Mouse (Mus musculus): Measurements from ENCODE around the gene Atl1. TPM values are rescaled to one million over a fixed set of nuclear protein-coding genes. Genes with fewer than 3 reads are reported as not detected.

Gene Atl1
- total and polyA plus RNA-seq, 3 experiments = 0.55 to 2.7 (median 1.6) TPM

- no peaks in the 10 kb centered on the region for H3K9me3 ChIP-seq (replicated peaks)
- peak within 1 kb of the TSS; percentile 83 for H3K4me3 ChIP-seq (ENCODE audit: low read depth, low read length)
- peak; percentile 40; the same call in 1 of the 2 replicates for ATAC-seq (ENCODE audit: extremely low read depth, insufficient number of reproducible peaks, low FRiP score, poor library complexity, severe bottlenecking)
- peaks cover 8% of the 10 kb centered on the region for H3K27me3 ChIP-seq (ENCODE audit: insufficient read depth, low read length)
- peaks cover 25% of the 10 kb centered on the region for H3K36me3 ChIP-seq (replicated peaks)
- TF ChIP-seq CTCF (IDR thresholded peaks at IDR 0.05; ENCODE audit: low read depth, low read length) (no peak), GATA2 (IDR thresholded peaks at IDR 0.05; ENCODE audit: borderline replicate concordance, low read depth, low read length) (no peak), TAL1 (conservative IDR thresholded peaks at IDR 0.05; ENCODE audit: low read depth, low read length) (no peak), POLR2AphosphoS5 (IDR thresholded peaks at IDR 0.05; ENCODE audit: insufficient replicate concordance, low read depth, low read length) (no peak), GATA1 (IDR thresholded peaks at IDR 0.05; ENCODE audit: borderline replicate concordance, low read length) (no peak)
- DNase-seq (ENCODE audit: low spot score) = peak; percentile 93
- peaks cover 37% of the 10 kb centered on the region for H3K4me1 ChIP-seq (ENCODE audit: insufficient read depth, low read depth, low read length)
Observed at GRCm38 (mm10) chr12:69986786-69987497, 94.5 kb downstream of the Atl1 start, which contains the start of gene Sav1. Sav1 (minus strand) TSS chr12:69987002.

GRCm38 (mm10) chr12:69995382-69995781 is 103.0 kb downstream of the Atl1 start:
- Histone ChIP-seq H3K36me3 (replicated peaks) (no peaks in the 10 kb centered on the region), H3K9me3 (replicated peaks) (peaks cover 4% of the 10 kb centered on the region; the same call in 1 of the 2 replicates), H3K4me3 (ENCODE audit: low read depth, low read length) (no peak overlapping the region), H3K4me1 (ENCODE audit: insufficient read depth, low read depth, low read length) (peaks cover 2% of the 10 kb centered on the region; the same call in 1 of the 2 replicates), H3K27me3 (ENCODE audit: insufficient read depth, low read length) (peaks cover 33% of the 10 kb centered on the region)
- TF ChIP-seq GATA1 (IDR thresholded peaks at IDR 0.05; ENCODE audit: borderline replicate concordance, low read length) (no peak), CTCF (IDR thresholded peaks at IDR 0.05; ENCODE audit: low read depth, low read length) (no peak), POLR2AphosphoS5 (IDR thresholded peaks at IDR 0.05; ENCODE audit: insufficient replicate concordance, low read depth, low read length) (no peak), TAL1 (conservative IDR thresholded peaks at IDR 0.05; ENCODE audit: low read depth, low read length) (no peak), GATA2 (IDR thresholded peaks at IDR 0.05; ENCODE audit: borderline replicate concordance, low read depth, low read length) (no peak)
- ATAC-seq (ENCODE audit: extremely low read depth, insufficient number of reproducible peaks, low FRiP score, poor library complexity, severe bottlenecking) = no peak
- DNase-seq (ENCODE audit: low spot score) = no peak

GRCm38 (mm10) chr12:69998186-69998983 is 106.0 kb downstream of the Atl1 start:
- H3K36me3 ChIP-seq (replicated peaks) = no peaks in the 10 kb centered on the region
- peaks cover 4% of the 10 kb centered on the region; the same call in 1 of the 2 replicates for H3K9me3 ChIP-seq (replicated peaks)
- H3K27me3 ChIP-seq (ENCODE audit: insufficient read depth, low read length) = peaks cover 27% of the 10 kb centered on the region
- no peak for TF ChIP-seq POLR2AphosphoS5 (IDR thresholded peaks at IDR 0.05; ENCODE audit: insufficient replicate concordance, low read depth, low read length)
- no peak for TF ChIP-seq GATA1 (IDR thresholded peaks at IDR 0.05; ENCODE audit: borderline replicate concordance, low read length)
- TF ChIP-seq TAL1 (conservative IDR thresholded peaks at IDR 0.05; ENCODE audit: low read depth, low read length) = no peak
- TF ChIP-seq GATA2 (IDR thresholded peaks at IDR 0.05; ENCODE audit: borderline replicate concordance, low read depth, low read length) = no peak
- no peak for TF ChIP-seq CTCF (IDR thresholded peaks at IDR 0.05; ENCODE audit: low read depth, low read length)
- ATAC-seq (ENCODE audit: extremely low read depth, insufficient number of reproducible peaks, low FRiP score, poor library complexity, severe bottlenecking) (no peak), DNase-seq (ENCODE audit: low spot score) (no peak)
- no peaks in the 10 kb centered on the region for H3K4me1 ChIP-seq (ENCODE audit: insufficient read depth, low read depth, low read length)
- H3K4me3 ChIP-seq (ENCODE audit: low read depth, low read length) = no peak overlapping the region

GRCm38 (mm10) chr12:70005103-70005502 is 112.7 kb downstream of the Atl1 start:
- H3K9me3 ChIP-seq (replicated peaks) = no peaks in the 10 kb centered on the region
- no peaks in the 10 kb centered on the region; the same call in 1 of the 2 replicates for H3K4me1 ChIP-seq (ENCODE audit: insufficient read depth, low read depth, low read length)
- H3K27me3 ChIP-seq (ENCODE audit: insufficient read depth, low read length) = peaks cover 16% of the 10 kb centered on the region
- peaks cover 1% of the 10 kb centered on the region for H3K36me3 ChIP-seq (replicated peaks)
- no peak overlapping the region for H3K4me3 ChIP-seq (ENCODE audit: low read depth, low read length)
- ATAC-seq (ENCODE audit: extremely low read depth, insufficient number of reproducible peaks, low FRiP score, poor library complexity, severe bottlenecking) (no peak), DNase-seq (ENCODE audit: low spot score) (no peak)
- TF ChIP-seq POLR2AphosphoS5 (IDR thresholded peaks at IDR 0.05; ENCODE audit: insufficient replicate concordance, low read depth, low read length) = no peak
- TF ChIP-seq TAL1 (conservative IDR thresholded peaks at IDR 0.05; ENCODE audit: low read depth, low read length) = no peak
- TF ChIP-seq CTCF (IDR thresholded peaks at IDR 0.05; ENCODE audit: low read depth, low read length) = no peak

- Histone ChIP-seq H3K4me3 (ENCODE audit: low read depth, low read length) (no peak overlapping the region), H3K27me3 (ENCODE audit: insufficient read depth, low read length) (peaks cover 5% of the 10 kb centered on the region; the same call in 1 of the 2 replicates), H3K4me1 (ENCODE audit: insufficient read depth, low read depth, low read length) (no peaks in the 10 kb centered on the region), H3K9me3 (replicated peaks) (0 out of 2 replicates have a peak, but pooled peaks cover 4% of the 10 kb centered on the region), H3K36me3 (replicated peaks) (peaks cover 27% of the 10 kb centered on the region)
- no peak for DNase-seq (ENCODE audit: low spot score)
- no peak for ATAC-seq (ENCODE audit: extremely low read depth, insufficient number of reproducible peaks, low FRiP score, poor library complexity, severe bottlenecking)
- no peak for TF ChIP-seq CTCF (IDR thresholded peaks at IDR 0.05; ENCODE audit: low read depth, low read length)
- TF ChIP-seq GATA2 (IDR thresholded peaks at IDR 0.05; ENCODE audit: borderline replicate concordance, low read depth, low read length) = no peak
- TF ChIP-seq TAL1 (conservative IDR thresholded peaks at IDR 0.05; ENCODE audit: low read depth, low read length) = no peak
- no peak for TF ChIP-seq POLR2AphosphoS5 (IDR thresholded peaks at IDR 0.05; ENCODE audit: insufficient replicate concordance, low read depth, low read length)
- no peak for TF ChIP-seq GATA1 (IDR thresholded peaks at IDR 0.05; ENCODE audit: borderline replicate concordance, low read length)
Observed at GRCm38 (mm10) chr12:70010356-70010755, 117.9 kb downstream of the Atl1 start.

- Histone ChIP-seq H3K9me3 (replicated peaks) (0 out of 2 replicates have a peak, but pooled peaks cover 4% of the 10 kb centered on the region), H3K27me3 (ENCODE audit: insufficient read depth, low read length) (peaks cover 2% of the 10 kb centered on the region; the same call in 1 of the 2 replicates), H3K4me3 (ENCODE audit: low read depth, low read length) (no peak overlapping the region), H3K36me3 (replicated peaks) (peaks cover 40% of the 10 kb centered on the region), H3K4me1 (ENCODE audit: insufficient read depth, low read depth, low read length) (no peaks in the 10 kb centered on the region)
- ATAC-seq (ENCODE audit: extremely low read depth, insufficient number of reproducible peaks, low FRiP score, poor library complexity, severe bottlenecking) (no peak), DNase-seq (ENCODE audit: low spot score) (no peak)
- no peak for TF ChIP-seq GATA1 (IDR thresholded peaks at IDR 0.05; ENCODE audit: borderline replicate concordance, low read length)
- no peak for TF ChIP-seq TAL1 (conservative IDR thresholded peaks at IDR 0.05; ENCODE audit: low read depth, low read length)
- TF ChIP-seq CTCF (IDR thresholded peaks at IDR 0.05; ENCODE audit: low read depth, low read length) = no peak
- no peak for TF ChIP-seq GATA2 (IDR thresholded peaks at IDR 0.05; ENCODE audit: borderline replicate concordance, low read depth, low read length)
- TF ChIP-seq POLR2AphosphoS5 (IDR thresholded peaks at IDR 0.05; ENCODE audit: insufficient replicate concordance, low read depth, low read length) = no peak
Observed at GRCm38 (mm10) chr12:70011681-70012080, 119.3 kb downstream of the Atl1 start.

Data from G1E (cell line).